Mouse (Mus musculus) CD4-positive naive resting alpha-beta T cell, adult 76 days (primary cell): ENCODE measurements around the gene Padi2. TPM values are rescaled to one million over a fixed set of nuclear protein-coding genes. Genes with fewer than 3 reads are reported as not detected.

ENCODE experiments used
- total RNA-seq: library from RNA; stranded (reverse); gene quantifications from one replicate; pipeline ENCODE4 v1.2.4, GENCODE M21; 2023

Gene Padi2
- total RNA-seq: 22.4 TPM

GRCm38 (mm10) chr4:140906076-140906826, at the start of gene Padi2:
Padi2 (plus strand) TSS chr4:140906344.

GRCm38 (mm10) chr4:140960781-140961466, 54.8 kb downstream of the Padi2 start, which contains the start of gene Sdhb:
Sdhb (plus strand) TSS chr4:140961203.

GRCm38 (mm10) chr4:140986711-140987395, 80.7 kb downstream of the Padi2 start, which contains the start of gene Atp13a2:
Atp13a2 (plus strand) TSS chr4:140986873.

Other genes starting within 250 kb of the Padi2 start
- gene Arhgef10l, start 240.3 kb upstream of the Padi2 start, total RNA-seq: 0.29 TPM
- 149 TPM for gene Rcc2, start 205.8 kb upstream of the Padi2 start, total RNA-seq
- not detected for gene Padi6, start 163.7 kb upstream of the Padi2 start, total RNA-seq
- gene Padi4, start 132.1 kb upstream of the Padi2 start, total RNA-seq: 0.82 TPM
- gene Padi3, start 95.7 kb upstream of the Padi2 start, total RNA-seq: 2.2 TPM
- 1.2 TPM for gene Padi1, start 60.6 kb upstream of the Padi2 start, total RNA-seq
- 81.5 TPM for gene Sdhb, start 54.9 kb downstream of the Padi2 start, total RNA-seq
- gene Atp13a2, start 80.5 kb downstream of the Padi2 start, total RNA-seq: 26.3 TPM
- not detected for gene Mfap2, start 104.1 kb downstream of the Padi2 start, total RNA-seq
- gene Crocc, start 154.2 kb downstream of the Padi2 start, total RNA-seq: 12.5 TPM
- gene Necap2, start 172.0 kb downstream of the Padi2 start, total RNA-seq: 92.1 TPM
- not detected for gene Spata21, start 182.0 kb downstream of the Padi2 start, total RNA-seq
- 115 TPM for gene Szrd1, start 233.4 kb downstream of the Padi2 start, total RNA-seq
- 20.2 TPM for gene Fbxo42, start 241.6 kb downstream of the Padi2 start, total RNA-seq